Mouse (Mus musculus): ENCODE data around the gene Tppp3. TPM values are rescaled to one million over a fixed set of nuclear protein-coding genes. Genes with fewer than 3 reads are reported as not detected.
A peak's percentile ranks its signal among the peaks of the same experiment; 100 is the strongest.

The Tppp3 gene
- polyA plus RNA-seq, 1 experiment from 2014 or later: 204 TPM

DNA sequence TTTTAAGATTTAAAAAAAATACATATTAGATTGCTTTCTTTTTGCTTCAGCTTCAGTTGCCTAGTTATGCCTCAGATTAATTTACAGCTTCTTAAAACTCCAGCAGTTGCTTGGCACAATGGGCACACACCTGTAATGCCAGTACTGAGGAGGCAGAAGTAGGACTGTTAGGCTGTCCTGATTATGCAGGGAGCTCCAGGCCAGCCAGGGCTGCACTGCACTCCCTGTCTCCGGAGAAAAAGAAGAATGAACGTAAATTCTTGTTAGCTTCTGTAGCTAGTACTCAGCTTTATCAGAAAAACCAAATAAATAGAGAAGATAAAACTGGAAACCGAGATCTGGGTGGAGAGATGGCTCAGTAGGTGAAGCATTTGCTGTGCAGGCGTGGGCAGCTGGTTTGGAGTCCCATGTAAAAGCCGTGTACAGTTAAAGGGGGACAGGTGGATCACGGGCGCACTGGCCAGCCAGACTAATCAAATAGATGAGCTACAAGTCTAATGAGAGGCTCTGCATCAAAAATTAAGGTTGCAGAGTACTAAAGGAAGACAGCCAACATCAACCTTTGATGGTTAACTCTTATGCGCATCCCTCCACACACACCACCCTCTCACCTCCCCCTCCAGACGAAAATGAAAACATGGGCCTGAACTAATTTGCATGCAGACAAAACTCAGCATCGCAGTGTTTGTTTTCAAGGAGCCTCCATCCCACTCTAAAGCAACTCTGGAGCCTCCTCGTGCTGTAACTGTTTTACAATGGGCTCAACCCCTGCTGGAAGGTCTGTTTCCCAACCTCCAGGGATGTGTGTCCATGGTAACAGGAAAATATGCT is 25.8 kb downstream of the Tppp3 start:
- peak overlapping the region; percentile 73 for H3K27ac ChIP-seq
- H3K4me2 ChIP-seq (replicated peaks): peak overlapping the region; percentile 18
- H3K4me3 ChIP-seq (replicated peaks; ENCODE audit: low read length): no peak overlapping the region
- no peaks in the 10 kb centered on the region for H3K9me3 ChIP-seq (ENCODE audit: control insufficient read depth, low read length)
- 7% methylated on average over 11 of the region's 11 CpGs for WGBS
- H3K27me3 ChIP-seq (ENCODE audit: control insufficient read depth, insufficient read depth, low read length): no peaks in the 10 kb centered on the region
- peak; percentile 83; the same call in 1 of the 2 replicates for ATAC-seq (ENCODE audit: low FRiP score)
- peaks cover 12% of the 10 kb centered on the region for H3K4me1 ChIP-seq (replicated peaks; ENCODE audit: control insufficient read depth, insufficient read depth, low read length)
- no peak overlapping the region for H3K9ac ChIP-seq
- peak; percentile 64 for DNase-seq (ENCODE audit: low spot score)
- no peaks in the 10 kb centered on the region for H3K36me3 ChIP-seq (replicated peaks; ENCODE audit: control insufficient read depth, insufficient read depth)

DNA sequence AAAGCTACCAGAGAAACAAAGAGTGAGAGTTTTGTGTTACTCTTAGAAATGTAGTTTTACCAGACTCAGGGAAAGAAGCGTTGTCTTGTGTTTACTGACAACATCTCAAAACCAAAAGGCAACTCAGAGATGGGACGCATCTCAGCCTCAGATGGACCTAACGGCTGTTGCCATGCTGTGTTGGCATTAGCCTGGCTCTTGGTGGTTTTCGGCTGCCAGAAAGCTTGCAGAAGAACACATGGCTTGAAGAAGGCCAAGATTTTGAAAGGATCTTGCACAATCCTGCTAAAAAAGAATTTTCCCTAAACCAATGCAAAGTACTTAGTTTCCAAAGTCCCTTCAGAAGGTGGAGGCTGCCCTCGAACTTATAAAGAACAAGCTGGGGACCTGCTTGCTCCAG is 28.7 kb downstream of the Tppp3 start:
- no peak overlapping the region for H3K4me3 ChIP-seq (replicated peaks; ENCODE audit: low read length)
- no peaks in the 10 kb centered on the region for H3K27me3 ChIP-seq (ENCODE audit: control insufficient read depth, insufficient read depth, low read length)
- WGBS: 91% methylated on average over 5 of the region's 5 CpGs
- DNase-seq (ENCODE audit: low spot score) (no peak), ATAC-seq (ENCODE audit: low FRiP score) (no peak)
- H3K9ac ChIP-seq: no peak overlapping the region
- H3K27ac ChIP-seq: no peak overlapping the region
- H3K4me2 ChIP-seq (replicated peaks): no peak overlapping the region
- peaks cover 12% of the 10 kb centered on the region for H3K4me1 ChIP-seq (replicated peaks; ENCODE audit: control insufficient read depth, insufficient read depth, low read length)
- no peaks in the 10 kb centered on the region for H3K9me3 ChIP-seq (ENCODE audit: control insufficient read depth, low read length)
- no peaks in the 10 kb centered on the region for H3K36me3 ChIP-seq (replicated peaks; ENCODE audit: control insufficient read depth, insufficient read depth)

DNA sequence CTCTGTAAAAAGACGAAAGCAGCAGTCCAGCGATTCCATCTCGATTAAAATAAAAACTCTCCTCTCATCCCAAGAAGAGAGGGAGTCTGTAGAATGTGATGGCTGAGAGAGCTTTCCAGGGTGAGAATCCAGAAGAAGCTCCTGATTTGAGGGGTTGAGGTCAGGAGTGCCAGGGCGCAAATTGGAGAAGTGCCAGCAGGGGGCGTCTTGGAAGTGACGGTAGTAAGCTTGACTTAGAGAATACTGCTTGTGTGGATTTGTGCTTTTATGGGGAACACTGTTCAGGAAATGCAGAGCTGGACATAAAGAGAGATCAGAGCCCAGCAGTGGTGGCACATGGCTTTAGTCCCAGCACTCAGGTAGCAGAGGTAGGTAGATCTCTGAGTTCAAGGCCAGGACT is 29.9 kb downstream of the Tppp3 start:
- Histone ChIP-seq H3K27ac (no peak overlapping the region), H3K4me3 (replicated peaks; ENCODE audit: low read length) (no peak overlapping the region), H3K9ac (no peak overlapping the region), H3K27me3 (ENCODE audit: control insufficient read depth, insufficient read depth, low read length) (no peaks in the 10 kb centered on the region), H3K9me3 (ENCODE audit: control insufficient read depth, low read length) (no peaks in the 10 kb centered on the region), H3K36me3 (replicated peaks; ENCODE audit: control insufficient read depth, insufficient read depth) (no peaks in the 10 kb centered on the region), H3K4me1 (replicated peaks; ENCODE audit: control insufficient read depth, insufficient read depth, low read length) (peaks cover 11% of the 10 kb centered on the region), H3K4me2 (replicated peaks) (no peak overlapping the region)
- ATAC-seq (ENCODE audit: low FRiP score) (no peak), DNase-seq (ENCODE audit: low spot score) (peak; percentile 64)
- 11% methylated on average over 6 of the region's 6 CpGs for WGBS

DNA sequence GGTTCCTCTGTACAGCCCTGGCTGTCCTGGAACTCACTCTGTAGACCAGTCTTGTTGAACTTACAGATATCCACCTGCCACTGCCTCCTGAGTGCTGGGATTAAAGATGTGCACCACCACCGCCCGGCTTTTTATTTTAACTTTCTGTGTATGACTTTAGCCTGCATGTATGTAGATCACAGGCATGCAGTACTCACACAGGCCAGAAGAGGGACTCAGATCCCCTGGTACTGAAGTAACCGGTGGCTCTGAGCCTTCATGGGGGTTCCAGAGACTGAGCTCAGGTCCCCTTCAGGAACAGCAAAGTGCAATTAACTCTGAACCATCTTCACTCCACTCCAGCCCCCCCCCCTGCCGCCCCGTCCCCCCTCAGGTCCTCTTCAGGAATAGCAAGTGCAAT is 32.5 kb downstream of the Tppp3 start:
- Histone ChIP-seq H3K9ac (no peak overlapping the region), H3K4me1 (replicated peaks; ENCODE audit: control insufficient read depth, insufficient read depth, low read length) (no peaks in the 10 kb centered on the region), H3K36me3 (replicated peaks; ENCODE audit: control insufficient read depth, insufficient read depth) (no peaks in the 10 kb centered on the region), H3K9me3 (ENCODE audit: control insufficient read depth, low read length) (no peaks in the 10 kb centered on the region), H3K27ac (no peak overlapping the region), H3K4me3 (replicated peaks; ENCODE audit: low read length) (no peak overlapping the region), H3K4me2 (replicated peaks) (no peak overlapping the region), H3K27me3 (ENCODE audit: control insufficient read depth, insufficient read depth, low read length) (no peaks in the 10 kb centered on the region)
- ATAC-seq (ENCODE audit: low FRiP score): no peak
- 36% methylated on average over 5 of the region's 5 CpGs for WGBS
- no peak for DNase-seq (ENCODE audit: low spot score)

- Histone ChIP-seq H3K9me3 (ENCODE audit: control insufficient read depth, low read length) (no peaks in the 10 kb centered on the region), H3K36me3 (replicated peaks; ENCODE audit: control insufficient read depth, insufficient read depth) (no peaks in the 10 kb centered on the region), H3K27me3 (ENCODE audit: control insufficient read depth, insufficient read depth, low read length) (no peaks in the 10 kb centered on the region), H3K9ac (no peak overlapping the region), H3K27ac (no peak overlapping the region), H3K4me1 (replicated peaks; ENCODE audit: control insufficient read depth, insufficient read depth, low read length) (peaks cover 12% of the 10 kb centered on the region), H3K4me3 (replicated peaks; ENCODE audit: low read length) (no peak overlapping the region), H3K4me2 (replicated peaks) (no peak overlapping the region)
- WGBS: 86% methylated on average over 5 of the region's 5 CpGs
- no peak for DNase-seq (ENCODE audit: low spot score)
- no peak for ATAC-seq (ENCODE audit: low FRiP score)
Measured at GRCm38 (mm10) chr8:105437078-105437748, 34.1 kb downstream of the Tppp3 start.

- no peak for ATAC-seq (ENCODE audit: low FRiP score)
- 78% methylated on average over 5 of the region's 5 CpGs for WGBS
- H3K36me3 ChIP-seq (replicated peaks; ENCODE audit: control insufficient read depth, insufficient read depth): no peaks in the 10 kb centered on the region
Measured at GRCm38 (mm10) chr8:105436218-105436617, 35.1 kb downstream of the Tppp3 start.

GRCm38 (mm10) chr8:105434136-105434535 is 37.2 kb downstream of the Tppp3 start:
- DNase-seq (ENCODE audit: low spot score): no peak
- H3K9me3 ChIP-seq (ENCODE audit: control insufficient read depth, low read length): no peaks in the 10 kb centered on the region
- peaks cover 20% of the 10 kb centered on the region for H3K4me1 ChIP-seq (replicated peaks; ENCODE audit: control insufficient read depth, insufficient read depth, low read length)
- H3K36me3 ChIP-seq (replicated peaks; ENCODE audit: control insufficient read depth, insufficient read depth): no peaks in the 10 kb centered on the region
- WGBS: 64% methylated on average over 5 of the region's 5 CpGs
- no peak overlapping the region for H3K9ac ChIP-seq
- no peak overlapping the region for H3K4me3 ChIP-seq (replicated peaks; ENCODE audit: low read length)
- no peak overlapping the region for H3K4me2 ChIP-seq (replicated peaks)
- no peak for ATAC-seq (ENCODE audit: low FRiP score)
- no peak overlapping the region for H3K27ac ChIP-seq
- H3K27me3 ChIP-seq (ENCODE audit: control insufficient read depth, insufficient read depth, low read length): no peaks in the 10 kb centered on the region

More at GRCm38 (mm10) chr8:105436218-105436617, 35.1 kb downstream of the Tppp3 start:
- H3K9me3 ChIP-seq (ENCODE audit: control insufficient read depth, low read length): no peaks in the 10 kb centered on the region
- H3K4me1 ChIP-seq (replicated peaks; ENCODE audit: control insufficient read depth, insufficient read depth, low read length): peaks cover 20% of the 10 kb centered on the region
- no peak for DNase-seq (ENCODE audit: low spot score)
- no peak overlapping the region for H3K27ac ChIP-seq
- H3K4me3 ChIP-seq (replicated peaks; ENCODE audit: low read length): no peak overlapping the region
- no peak overlapping the region for H3K9ac ChIP-seq
- no peak overlapping the region for H3K4me2 ChIP-seq (replicated peaks)
- H3K27me3 ChIP-seq (ENCODE audit: control insufficient read depth, insufficient read depth, low read length): no peaks in the 10 kb centered on the region

GRCm38 (mm10) chr8:105433511-105433910 is 37.8 kb downstream of the Tppp3 start:
- Histone ChIP-seq H3K27ac (0 out of 2 replicates have a peak overlapping the region, but pooled peaks have one; percentile 17), H3K4me2 (replicated peaks) (no peak overlapping the region)

GRCm38 (mm10) chr8:105433021-105433420 is 38.3 kb downstream of the Tppp3 start:
- Histone ChIP-seq H3K4me1 (replicated peaks; ENCODE audit: control insufficient read depth, insufficient read depth, low read length) (peaks cover 20% of the 10 kb centered on the region), H3K9me3 (ENCODE audit: control insufficient read depth, low read length) (no peaks in the 10 kb centered on the region), H3K9ac (no peak overlapping the region), H3K4me3 (replicated peaks; ENCODE audit: low read length) (no peak overlapping the region), H3K36me3 (replicated peaks; ENCODE audit: control insufficient read depth, insufficient read depth) (no peaks in the 10 kb centered on the region), H3K4me2 (replicated peaks) (no peak overlapping the region), H3K27ac (no peak overlapping the region), H3K27me3 (ENCODE audit: control insufficient read depth, insufficient read depth, low read length) (no peaks in the 10 kb centered on the region)
- 32% methylated on average over 6 of the region's 6 CpGs for WGBS
- DNase-seq (ENCODE audit: low spot score) (no peak), ATAC-seq (ENCODE audit: low FRiP score) (no peak)

More at GRCm38 (mm10) chr8:105433511-105433910, 37.8 kb downstream of the Tppp3 start:
- Histone ChIP-seq H3K4me3 (replicated peaks; ENCODE audit: low read length) (no peak overlapping the region), H3K36me3 (replicated peaks; ENCODE audit: control insufficient read depth, insufficient read depth) (no peaks in the 10 kb centered on the region), H3K27me3 (ENCODE audit: control insufficient read depth, insufficient read depth, low read length) (no peaks in the 10 kb centered on the region), H3K9me3 (ENCODE audit: control insufficient read depth, low read length) (no peaks in the 10 kb centered on the region), H3K9ac (no peak overlapping the region), H3K4me1 (replicated peaks; ENCODE audit: control insufficient read depth, insufficient read depth, low read length) (peaks cover 20% of the 10 kb centered on the region)
- no peak for DNase-seq (ENCODE audit: low spot score)
- ATAC-seq (ENCODE audit: low FRiP score): no peak
- WGBS: 25% methylated on average over 5 of the region's 5 CpGs

All from hindbrain, embryonic 14.5 days (tissue).